Mouse (Mus musculus): ENCODE data around the gene Hist1h3g.
"Not testable (repeated sequence)": the region's sequence is repeated elsewhere in the genome, so short reads cannot be mapped to it uniquely, and the experiment has no call there.

The Hist1h3g gene

DNA sequence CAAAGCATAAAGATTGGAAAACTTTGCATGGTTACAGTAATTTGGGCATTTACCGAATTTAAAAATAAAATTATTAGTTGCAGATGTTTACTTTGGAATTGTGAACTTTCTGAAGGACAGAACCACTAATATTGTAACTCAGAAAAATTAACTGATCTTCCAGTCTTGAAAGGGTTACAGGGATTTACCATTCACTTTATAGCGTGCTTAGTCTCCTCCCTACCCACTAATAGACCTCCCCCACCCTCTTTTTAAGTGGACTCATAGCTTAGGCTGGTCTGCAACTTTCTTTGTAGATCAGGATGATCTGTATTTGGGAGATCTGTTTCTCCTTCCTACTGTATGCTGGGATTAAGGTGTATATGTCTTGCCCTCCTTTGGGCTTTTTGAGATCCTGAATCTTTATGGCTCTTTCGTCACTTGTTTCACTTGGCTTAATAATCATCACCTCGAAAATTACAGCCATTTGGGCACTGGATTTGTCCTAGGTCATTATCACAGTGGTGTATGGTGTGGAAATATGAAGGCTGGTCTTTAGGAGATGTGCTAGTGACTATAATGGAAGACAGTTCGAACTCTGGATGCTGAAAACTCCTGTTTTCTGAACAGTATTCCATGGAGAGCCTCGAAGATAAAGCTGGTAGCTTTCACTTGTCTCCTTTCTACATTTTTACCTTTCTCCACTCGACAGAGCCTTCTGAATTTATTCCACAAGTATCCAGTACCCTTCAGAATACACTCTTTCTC lies 1.0 kb downstream of the Hist1h3g start:
- no peak for DNase-seq

- no peak for DNase-seq
Measured at GRCm38 (mm10) chr13:23537006-23537710, 1.9 kb downstream of the Hist1h3g start.

DNA sequence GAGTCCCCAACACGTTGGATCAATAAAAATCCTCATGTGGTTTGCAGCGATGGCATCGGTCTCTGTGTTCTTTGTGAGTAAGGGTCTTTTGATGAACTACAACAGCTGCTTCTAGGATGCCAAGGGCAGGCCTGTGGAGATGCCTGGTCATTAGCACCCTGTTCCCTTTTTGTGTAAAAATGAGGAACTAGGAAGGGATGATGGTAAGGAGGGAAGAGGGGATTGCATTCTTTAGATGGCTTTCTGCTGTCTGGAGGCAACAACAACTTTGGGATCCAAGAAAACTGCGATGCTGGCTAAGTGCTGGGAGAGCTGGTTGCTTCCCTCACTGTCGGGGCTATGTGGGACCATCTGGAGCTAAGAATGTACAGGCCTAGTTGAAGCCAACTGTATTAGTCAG lies 3.0 kb downstream of the Hist1h3g start:
- DNase-seq = no peak

GRCm38 (mm10) chr13:23539821-23540220 lies 4.6 kb downstream of the Hist1h3g start:
- not testable (repeated sequence) for DNase-seq

DNA sequence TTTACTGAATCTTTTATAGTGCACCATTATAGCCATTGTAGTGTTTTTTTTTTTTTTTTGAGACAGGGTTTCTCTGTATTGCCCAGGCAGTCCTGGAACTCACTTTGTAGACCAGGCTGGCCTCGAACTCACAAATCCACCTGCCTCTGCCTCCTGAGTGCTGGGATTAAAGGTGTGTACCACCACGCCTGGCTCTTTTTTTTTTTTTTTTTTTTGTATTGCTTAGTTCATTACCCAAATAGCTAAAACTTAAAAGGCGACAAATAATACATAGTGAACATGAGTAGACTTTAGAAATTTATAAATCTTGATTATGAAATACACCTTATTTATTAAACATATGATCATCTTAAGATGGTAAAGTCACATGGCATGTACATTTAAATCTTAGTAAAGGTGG lies 6.3 kb downstream of the Hist1h3g start:
- no peak for DNase-seq

DNA sequence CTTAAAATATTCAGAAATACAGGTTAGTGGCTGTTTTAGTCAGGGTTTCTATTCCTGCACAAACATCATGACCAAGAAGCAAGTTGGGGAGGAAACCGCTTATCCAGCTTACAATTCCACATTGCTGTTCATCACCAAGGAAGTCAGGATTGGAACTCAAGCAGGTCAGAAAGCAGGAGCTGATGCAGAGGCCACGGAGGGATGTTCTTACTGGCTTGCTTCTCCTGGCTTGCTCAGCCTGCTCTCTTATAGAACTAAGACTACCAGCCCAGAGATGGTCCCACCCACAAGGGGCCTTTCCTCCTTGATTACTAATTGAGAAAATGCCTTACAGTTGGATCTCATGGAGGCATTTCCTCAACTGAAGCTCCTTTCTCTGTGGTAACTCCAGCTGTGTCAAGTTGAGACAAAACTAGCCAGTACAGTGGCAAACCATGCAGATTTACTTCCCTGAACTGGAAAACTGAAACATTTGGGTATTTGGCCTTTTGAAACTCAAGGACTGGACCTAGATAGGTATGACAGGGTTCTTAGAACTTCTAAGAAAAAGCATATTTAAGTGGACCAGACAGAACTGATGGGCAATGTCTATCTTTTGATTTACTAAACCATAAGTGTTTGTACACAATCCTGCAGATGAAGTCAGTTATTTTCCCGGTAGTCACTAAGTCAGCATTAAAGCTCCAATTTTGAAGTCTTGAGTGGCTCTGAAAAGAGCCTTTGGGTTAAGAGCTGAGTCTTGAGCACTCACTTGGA lies 7.2 kb downstream of the Hist1h3g start:
- DNase-seq = not testable (repeated sequence)

DNA sequence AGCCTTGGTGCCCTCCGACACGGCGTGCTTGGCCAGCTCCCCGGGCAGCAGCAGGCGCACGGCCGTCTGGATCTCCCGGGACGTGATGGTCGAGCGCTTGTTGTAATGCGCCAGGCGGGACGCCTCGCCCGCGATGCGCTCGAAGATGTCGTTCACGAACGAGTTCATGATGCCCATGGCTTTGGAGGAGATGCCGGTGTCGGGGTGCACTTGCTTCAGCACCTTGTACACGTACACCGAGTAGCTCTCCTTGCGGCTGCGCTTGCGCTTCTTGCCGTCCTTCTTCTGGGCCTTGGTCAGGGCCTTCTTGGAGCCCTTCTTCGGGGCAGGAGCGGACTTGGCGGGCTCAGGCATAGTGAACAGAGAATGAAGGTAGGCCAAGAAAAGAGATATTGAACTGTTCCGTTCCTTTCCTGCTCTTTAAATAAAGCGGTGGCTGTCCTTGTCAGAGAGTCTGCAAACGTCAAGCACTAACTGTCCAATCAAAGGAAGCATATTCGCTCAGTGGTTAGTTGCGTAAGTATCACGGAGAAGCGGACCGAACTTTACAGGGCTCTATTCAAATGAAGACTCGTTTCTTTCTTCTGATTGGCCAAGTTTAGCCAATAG lies 7.9 kb downstream of the Hist1h3g start, which contains the start of gene Hist1h2bh:
Hist1h2bh (minus strand) TSS at position 394 of the 609 bp plus-strand sequence.
- peak; percentile 60 to 87 for DNase-seq

DNA sequence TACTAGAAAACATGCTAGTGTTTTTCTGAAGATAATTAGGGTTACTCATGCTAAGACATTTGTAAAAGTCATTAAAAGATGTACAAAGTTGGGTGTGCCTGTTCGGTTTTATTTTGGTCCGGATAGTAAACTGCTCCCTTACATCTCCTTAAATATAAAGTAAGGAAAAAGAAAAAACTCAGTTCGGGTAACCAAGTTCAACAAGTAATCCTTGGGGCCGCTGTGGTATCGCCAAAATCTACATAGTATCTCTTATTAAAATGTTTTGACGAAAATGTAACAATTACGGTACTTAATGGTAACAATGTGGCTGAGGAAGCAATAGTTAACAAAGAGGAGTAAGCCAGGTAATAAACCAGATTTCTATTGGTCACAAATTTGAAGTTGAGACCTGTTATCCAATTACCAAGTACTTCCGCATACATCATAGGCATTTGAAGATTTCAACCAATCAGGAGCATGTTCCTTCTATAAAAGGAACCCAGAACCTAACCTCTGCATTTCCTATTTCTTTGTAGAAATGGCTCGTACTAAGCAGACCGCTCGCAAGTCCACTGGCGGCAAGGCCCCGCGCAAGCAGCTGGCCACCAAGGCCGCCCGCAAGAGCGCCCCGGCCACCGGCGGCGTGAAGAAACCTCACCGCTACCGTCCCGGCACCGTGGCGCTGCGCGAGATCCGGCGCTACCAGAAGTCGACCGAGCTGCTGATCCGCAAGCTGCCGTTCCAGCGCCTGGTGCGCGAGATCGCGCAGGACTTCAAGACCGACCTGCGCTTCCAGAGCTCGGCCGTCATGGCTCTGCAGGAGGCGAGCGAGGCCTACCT lies 9.0 kb downstream of the Hist1h3g start, which contains the start of gene Hist1h3f:
Hist1h3f (plus strand) TSS at position 88 of the 822 bp plus-strand sequence.
- DNase-seq = peak; percentile 47 to 89

- not testable (repeated sequence) for DNase-seq
Measured at GRCm38 (mm10) chr13:23544787-23545120, 9.5 kb downstream of the Hist1h3g start.

DNA sequence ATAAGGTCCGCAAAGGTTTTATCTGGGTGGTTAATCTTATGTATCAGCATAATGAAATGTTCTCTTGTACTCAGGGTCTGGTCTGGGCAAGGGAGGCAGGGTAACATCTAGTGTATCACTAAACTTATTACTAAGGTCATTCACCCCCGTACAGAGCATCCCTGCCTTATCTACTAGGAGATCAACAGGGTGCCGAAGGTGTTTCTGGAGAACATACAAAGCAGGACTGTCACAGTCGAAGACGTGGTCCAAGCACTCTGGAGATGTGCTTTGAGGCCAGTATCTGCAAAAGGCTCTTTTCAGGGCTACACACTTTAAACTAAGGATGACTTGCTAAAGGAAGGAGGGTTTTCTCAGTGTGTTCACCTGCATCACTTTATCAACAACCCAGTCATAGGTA lies 11.5 kb downstream of the Hist1h3g start:
- DNase-seq = no peak

- no peak for DNase-seq
Measured at GRCm38 (mm10) chr13:23550761-23551145, 15.5 kb downstream of the Hist1h3g start.

- peak; percentile 73 to 82 for DNase-seq
Measured at GRCm38 (mm10) chr13:23551146-23551834, 16.1 kb downstream of the Hist1h3g start, which contains the start of gene Hist1h4f. TSS of gene Hist1h4f (minus strand) at chr13:23551648.

- DNase-seq = no peak
Measured at GRCm38 (mm10) chr13:23551931-23552914, 17.0 kb downstream of the Hist1h3g start.

DNA sequence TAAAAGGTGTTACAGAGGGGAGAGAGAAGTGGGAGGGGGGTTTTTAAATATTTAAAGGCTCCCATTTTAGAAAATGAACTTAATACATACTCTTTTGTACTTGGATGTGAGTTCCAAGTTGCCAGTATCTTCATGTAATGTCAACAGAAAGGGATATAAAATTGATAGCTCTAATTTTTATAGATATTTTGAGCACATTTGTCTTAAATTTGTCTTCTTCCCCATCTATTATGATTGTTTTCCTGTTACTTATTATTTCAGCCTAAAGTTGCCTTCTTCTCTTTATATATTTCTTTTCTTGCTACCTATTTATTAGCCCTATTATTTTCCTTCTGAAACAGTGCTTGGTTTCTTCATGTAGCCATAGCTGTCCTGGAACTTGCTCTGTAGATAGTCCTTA lies 17.7 kb downstream of the Hist1h3g start, which contains the start of gene Hist1h1d:
Hist1h1d (plus strand) TSS at position 301 of the 400 bp plus-strand sequence.
- DNase-seq = no peak

- no peak for DNase-seq
Measured at GRCm38 (mm10) chr13:23554393-23554792, 19.2 kb downstream of the Hist1h3g start.

GRCm38 (mm10) chr13:23554925-23555838 lies 20.0 kb downstream of the Hist1h3g start:
- DNase-seq = peak; percentile 53 to 54

DNA sequence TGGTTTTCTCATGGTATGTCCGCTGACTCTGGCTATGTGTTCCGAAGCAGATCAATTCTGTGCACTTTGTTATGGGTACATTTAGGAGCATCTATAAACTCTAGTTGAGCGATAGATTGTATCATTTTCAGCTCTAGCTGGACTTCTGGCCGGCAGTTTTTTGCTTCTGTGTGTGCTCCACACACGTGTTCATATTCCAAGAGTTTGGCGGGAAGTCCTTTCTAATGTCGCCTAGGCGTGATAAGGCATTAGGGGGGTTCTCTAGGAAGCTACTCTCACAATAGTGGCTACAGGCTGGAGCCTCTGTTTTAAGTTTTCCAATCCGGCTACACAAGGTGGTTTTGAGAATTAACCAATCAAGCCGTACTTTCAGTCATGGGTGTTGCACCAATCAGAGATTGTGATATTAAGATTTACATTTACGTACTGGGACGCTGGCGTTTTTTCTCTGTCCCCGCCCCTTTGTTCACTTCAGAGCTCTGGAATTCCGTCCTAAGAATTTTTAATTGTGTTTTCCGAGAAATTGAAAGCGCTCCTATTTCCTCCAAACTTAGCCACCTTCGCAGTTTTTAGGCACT lies 20.7 kb downstream of the Hist1h3g start:
- DNase-seq = peak; percentile 41 to 78

- no peak for DNase-seq
Measured at GRCm38 (mm10) chr13:23556906-23557305, 21.7 kb downstream of the Hist1h3g start.

All from kidney, adult 8-10 months (tissue).